Mouse (Mus musculus): ENCODE measurements around the gene 4930447C04Rik.

Gene 4930447C04Rik

DNA sequence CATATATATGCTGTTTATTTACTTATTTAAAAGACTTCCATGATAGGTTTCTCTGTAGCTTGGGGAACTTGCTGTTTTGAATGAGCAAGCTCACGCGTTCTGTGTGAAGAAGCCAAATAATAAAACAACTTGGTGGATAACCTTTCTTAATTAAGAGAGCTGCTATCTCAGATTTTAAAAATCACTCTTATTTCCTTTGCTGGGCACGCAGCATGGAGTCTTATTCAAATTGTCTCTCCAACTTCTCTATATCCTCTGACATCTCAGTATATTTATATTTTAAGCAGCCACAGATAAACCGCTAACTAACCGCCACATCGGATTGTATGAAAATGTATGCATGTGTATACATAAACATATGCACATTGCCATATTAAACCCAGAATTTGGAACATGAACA, 1.6 kb upstream of the 4930447C04Rik start:
- DNase-seq, result no peak

DNA sequence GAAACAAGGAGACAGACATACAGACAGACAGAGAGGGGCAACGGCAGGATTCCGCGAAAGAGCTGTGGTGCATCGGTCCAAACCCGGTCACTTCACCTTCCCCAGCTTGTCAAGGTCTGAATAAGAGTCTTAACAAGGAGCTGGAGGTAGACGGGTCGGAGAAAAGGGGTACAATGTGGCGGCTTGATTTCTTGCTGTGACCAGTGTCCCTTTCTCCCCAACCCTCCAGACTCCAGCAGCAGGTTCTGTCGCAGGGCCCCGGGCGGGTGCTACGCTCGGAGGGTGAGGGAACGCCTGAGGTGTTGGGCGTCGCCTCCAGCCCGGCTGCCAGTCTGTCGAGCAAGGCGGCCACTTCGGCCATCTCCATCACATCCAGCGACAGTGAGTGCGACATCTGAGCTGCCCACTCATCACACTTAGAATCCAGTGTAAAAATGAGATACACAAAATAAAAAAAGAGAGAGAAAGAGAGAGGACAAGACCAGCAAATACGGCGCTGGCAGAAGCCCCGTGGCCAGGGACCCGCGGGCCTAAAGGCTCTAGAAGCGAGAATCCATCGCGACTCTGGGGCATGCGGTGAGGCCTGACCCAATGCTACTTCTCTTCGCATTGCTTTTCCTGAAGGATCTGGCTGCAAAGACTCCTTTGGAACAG, 951 bp upstream of the 4930447C04Rik start:
- no peak for DNase-seq

GRCm38 (mm10) chr12:72940822-72941397, 336 bp upstream of the 4930447C04Rik start:
- no peak for DNase-seq

- DNase-seq, result peak; percentile 23
These were observed 958 bp downstream of the 4930447C04Rik start, which contains the start of gene Six6 for GRCm38 (mm10) chr12:72939616-72940015. Six6 (plus strand) TSS chr12:72939892.

- no peak for DNase-seq
These were observed 1.7 kb downstream of the 4930447C04Rik start for GRCm38 (mm10) chr12:72938600-72939490.

- DNase-seq, result no peak
These were observed 2.4 kb downstream of the 4930447C04Rik start for GRCm38 (mm10) chr12:72938176-72938575.

GRCm38 (mm10) chr12:72937537-72938120, 2.9 kb downstream of the 4930447C04Rik start:
- no peak for DNase-seq

GRCm38 (mm10) chr12:72936751-72937150, 3.8 kb downstream of the 4930447C04Rik start:
- no peak for DNase-seq

DNA sequence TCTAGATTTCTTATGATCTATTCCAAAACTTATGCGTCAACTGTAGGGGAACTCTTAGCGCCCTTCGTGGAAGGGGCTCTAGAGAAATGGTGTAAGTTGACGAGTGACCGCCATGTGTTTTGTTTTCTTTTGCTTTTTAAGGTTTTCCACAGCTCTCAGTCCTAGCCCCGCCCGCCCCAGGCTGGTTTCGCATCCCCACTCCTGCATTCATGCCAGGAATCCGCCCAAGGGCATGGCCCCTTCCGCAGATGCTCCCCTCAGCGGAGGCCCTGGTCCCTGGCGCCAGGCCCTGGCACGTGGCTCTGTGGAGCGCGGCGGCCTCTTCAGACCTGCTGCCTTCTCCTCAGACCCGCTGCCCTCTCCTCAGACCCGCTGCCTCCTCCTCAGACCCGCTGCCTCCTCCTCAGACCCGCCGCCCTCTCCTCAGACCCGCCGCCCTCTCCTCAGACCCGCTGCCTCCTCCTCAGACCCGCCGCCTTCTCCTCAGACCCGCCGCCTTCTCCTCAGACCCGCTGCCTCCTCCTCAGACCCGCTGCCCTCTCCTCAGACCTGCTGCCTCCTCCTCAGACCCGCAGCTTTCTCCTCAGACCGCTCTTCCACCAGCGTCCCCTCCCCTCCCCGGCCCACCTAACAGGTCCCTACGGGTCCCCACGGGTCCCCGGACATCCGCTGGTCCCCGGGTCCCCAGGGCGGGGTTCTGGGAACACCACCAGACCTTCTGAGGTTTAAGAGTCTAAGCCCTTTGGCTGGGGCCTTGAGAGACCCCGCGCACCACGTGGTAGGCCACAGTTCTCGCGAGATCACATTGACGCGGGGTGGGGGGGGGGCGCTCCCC, 23.2 kb downstream of the 4930447C04Rik start:
- DNase-seq, result peak; percentile 28

DNA sequence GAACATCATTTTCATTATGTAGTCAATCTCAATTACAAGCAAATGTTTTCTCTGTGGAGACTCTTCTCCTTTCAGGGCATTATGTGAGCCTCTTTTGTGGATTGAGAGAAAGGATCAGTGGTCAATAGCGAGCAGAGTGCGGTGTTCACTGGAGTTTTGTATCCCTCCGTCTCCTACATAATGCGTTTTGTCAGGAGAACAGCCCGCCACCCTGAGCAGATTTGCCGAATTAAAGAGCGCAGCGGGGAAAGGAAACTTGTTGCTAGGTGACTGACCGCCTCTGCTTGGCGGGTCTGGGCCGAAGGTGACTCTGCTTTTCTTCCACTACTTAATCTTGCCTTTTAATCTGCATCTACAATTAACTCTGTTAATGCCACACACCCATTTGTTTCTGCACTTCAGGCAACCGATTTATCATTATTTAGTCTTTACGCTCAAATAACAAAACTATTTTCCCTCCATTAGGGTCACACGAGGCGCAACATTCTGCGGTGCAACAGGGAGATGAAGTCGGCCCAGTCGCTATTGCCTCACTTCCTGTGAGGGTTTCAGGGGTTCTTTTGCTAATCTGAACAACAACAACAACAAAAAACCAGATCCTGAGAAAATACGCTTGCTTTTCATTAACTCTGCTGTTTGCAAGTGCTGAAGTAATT, 86.1 kb downstream of the 4930447C04Rik start:
- no peak for DNase-seq

- no peak for DNase-seq
These were observed 87.0 kb downstream of the 4930447C04Rik start for GRCm38 (mm10) chr12:72853406-72854076.

GRCm38 (mm10) chr12:72852264-72852663, 88.3 kb downstream of the 4930447C04Rik start:
- no peak for DNase-seq

GRCm38 (mm10) chr12:72850146-72850545, 90.4 kb downstream of the 4930447C04Rik start:
- no peak for DNase-seq

- peak; percentile 59 for DNase-seq
These were observed 92.8 kb downstream of the 4930447C04Rik start for GRCm38 (mm10) chr12:72847725-72848124.

DNA sequence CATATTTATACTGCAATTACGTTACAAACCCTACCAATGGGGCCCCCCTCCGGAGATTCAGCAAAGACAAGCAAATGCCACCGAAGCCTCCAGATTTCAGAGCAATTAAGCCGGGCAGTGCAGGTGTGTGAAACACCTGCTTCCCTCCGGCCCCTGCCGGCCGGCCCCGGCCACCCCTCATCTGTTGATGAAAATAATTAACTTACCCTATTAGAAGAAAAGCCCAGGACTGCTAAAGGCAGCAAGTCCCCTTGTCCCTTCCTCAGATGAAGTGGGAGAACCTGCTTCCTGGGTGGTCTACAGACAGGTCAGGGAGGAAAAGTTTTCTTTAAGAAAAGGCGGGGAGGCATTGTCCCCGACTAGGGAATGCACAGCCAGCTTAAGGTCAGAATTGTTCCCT, 94.6 kb downstream of the 4930447C04Rik start:
- DNase-seq, result peak; percentile 13

- DNase-seq, result peak; percentile 75
These were observed 96.5 kb downstream of the 4930447C04Rik start for GRCm38 (mm10) chr12:72843973-72844620.

GRCm38 (mm10) chr12:72843555-72843954, 97.0 kb downstream of the 4930447C04Rik start:
- no peak for DNase-seq

GRCm38 (mm10) chr12:72843135-72843534, 97.4 kb downstream of the 4930447C04Rik start:
- no peak for DNase-seq

GRCm38 (mm10) chr12:72841500-72841899, 99.1 kb downstream of the 4930447C04Rik start:
- no peak for DNase-seq

DNA sequence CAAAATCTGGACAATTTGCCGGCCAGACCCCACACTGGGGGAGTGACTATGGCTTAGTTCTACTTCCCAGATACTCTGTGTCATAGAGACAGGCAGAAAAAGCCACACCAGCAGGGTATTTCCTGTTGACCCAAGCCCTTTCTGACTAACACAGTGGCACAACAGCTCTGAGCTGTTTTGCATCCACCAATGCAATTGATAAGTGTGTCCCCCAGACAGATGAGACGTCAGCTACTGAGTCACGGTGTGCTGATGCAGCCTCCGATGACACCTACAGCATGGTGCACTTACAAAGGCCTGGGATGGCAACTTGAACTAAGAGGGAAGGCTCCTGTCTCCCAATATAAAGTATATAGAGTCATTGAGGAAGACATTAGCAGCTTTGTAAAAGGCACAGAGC, 103.3 kb downstream of the 4930447C04Rik start:
- DNase-seq, result no peak

Data from kidney, postnatal 10 days (tissue).